Mouse (Mus musculus): ENCODE data around the gene Tnfrsf18. TPM values are rescaled to one million over a fixed set of nuclear protein-coding genes. Genes with fewer than 3 reads are reported as not detected.

Tnfrsf18 gene
- total RNA-seq, 2 experiments from 2014 or later: not detected

DNA sequence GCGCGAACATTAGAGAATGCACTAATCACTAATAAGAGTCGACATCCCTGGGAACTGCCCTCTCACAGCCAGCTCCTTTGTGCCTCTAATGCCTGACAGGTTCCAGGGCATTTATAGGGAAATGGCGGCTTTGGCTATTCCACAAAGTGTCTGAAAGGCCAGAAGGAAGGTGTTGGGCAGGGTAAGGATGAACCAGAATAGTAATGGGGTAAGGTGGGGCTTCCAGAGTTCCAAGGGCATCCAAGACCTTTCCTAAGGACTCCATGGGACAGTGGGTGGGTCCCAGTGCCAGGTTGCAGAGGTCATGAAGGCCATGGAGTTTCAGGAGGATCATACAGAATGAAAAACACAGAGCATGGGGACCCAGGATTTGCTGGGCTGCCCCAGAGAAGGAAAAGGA, 8.3 kb downstream of the Tnfrsf18 start:
- no peak for TF ChIP-seq CTCF (IDR thresholded peaks at IDR 0.05)
- intact Hi-C loops (cut with DNase I): no loop called here
- H3K4me3 ChIP-seq: no peak overlapping the region
- no peak for DNase-seq (ENCODE audit: extremely low spot score in 1 of 2, low spot score in 2 of 2)
- no peak overlapping the region for H3K27ac ChIP-seq

DNA sequence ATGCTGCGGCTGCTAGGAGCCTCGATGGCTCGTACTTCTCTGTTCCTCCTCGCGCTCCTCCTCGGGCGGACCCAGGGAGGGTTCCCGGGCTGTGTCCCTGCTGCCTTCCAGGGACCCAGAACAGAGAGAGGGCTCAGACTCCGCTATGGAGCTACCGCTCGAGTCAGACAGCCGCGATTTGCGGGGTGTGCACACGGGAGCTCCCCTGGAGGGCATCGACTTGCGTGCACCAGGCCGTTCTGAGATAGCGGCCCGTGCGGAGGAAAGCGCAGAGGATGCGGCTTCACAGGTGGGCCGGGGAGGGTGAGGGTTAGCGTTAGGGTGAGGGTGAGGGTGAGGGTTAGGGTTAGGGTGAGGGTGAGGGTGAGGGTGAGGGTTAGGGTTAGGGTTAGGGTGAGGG, 8.9 kb downstream of the Tnfrsf18 start:
- Histone ChIP-seq H3K27ac (no peak overlapping the region), H3K4me3 (0 out of 2 replicates have a peak overlapping the region, but pooled peaks have one; percentile 9)
- no peak for TF ChIP-seq CTCF (IDR thresholded peaks at IDR 0.05)
- intact Hi-C loops (cut with DNase I): no loop called here
- DNase-seq (ENCODE audit: extremely low spot score in 1 of 2, low spot score in 2 of 2): no peak

DNA sequence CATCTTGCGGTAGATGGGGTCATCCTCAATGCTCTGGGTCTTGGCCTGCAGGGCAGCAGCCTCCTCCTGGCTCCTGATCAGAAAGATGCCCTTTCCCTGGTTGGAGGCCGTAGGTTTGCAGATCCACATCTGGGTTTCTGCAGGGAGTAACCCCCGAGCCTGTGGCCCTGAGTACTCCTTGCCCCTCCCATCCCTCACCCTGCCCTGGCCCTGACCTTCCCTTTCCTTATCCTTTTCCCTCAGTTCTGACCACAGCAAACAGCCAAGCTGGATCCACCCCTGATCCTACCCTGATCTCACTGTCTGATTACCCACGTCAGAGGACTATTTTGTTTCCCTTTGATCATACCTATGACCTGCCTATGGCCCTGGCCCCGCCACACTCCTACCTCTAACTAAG, 18.8 kb downstream of the Tnfrsf18 start:
- no peak overlapping the region for H3K4me3 ChIP-seq
- intact Hi-C loops (cut with DNase I): no loop called here
- DNase-seq (ENCODE audit: extremely low spot score in 1 of 2, low spot score in 2 of 2): no peak
- TF ChIP-seq CTCF (IDR thresholded peaks at IDR 0.05): no peak
- H3K27ac ChIP-seq: no peak overlapping the region

DNA sequence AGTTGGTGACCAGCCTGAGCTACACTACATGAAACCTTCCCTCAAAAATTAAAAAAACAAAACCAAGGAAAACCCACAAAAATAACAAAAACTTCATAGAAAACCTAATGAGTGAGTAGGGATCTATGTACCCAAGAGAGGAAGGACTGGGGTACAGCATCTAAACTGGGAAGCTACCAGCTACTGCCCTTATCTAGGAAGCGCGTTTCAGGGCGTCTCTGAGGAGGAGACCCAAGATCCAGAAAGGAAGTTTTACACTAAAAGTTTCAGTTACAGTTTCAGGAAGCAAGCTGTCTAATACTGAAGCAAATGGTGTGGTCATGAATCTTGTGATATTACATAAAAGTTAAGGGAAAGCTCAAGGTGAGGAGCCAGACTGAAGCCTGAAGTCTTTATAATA, 23.8 kb downstream of the Tnfrsf18 start:
- Histone ChIP-seq H3K27ac (no peak overlapping the region), H3K4me3 (no peak overlapping the region)
- intact Hi-C loops (cut with DNase I): no loop called here
- no peak for DNase-seq (ENCODE audit: extremely low spot score in 1 of 2, low spot score in 2 of 2)
- TF ChIP-seq CTCF (IDR thresholded peaks at IDR 0.05): no peak

- no peak for TF ChIP-seq CTCF (IDR thresholded peaks at IDR 0.05)
- H3K27ac ChIP-seq: no peak overlapping the region
- DNase-seq (ENCODE audit: extremely low spot score in 1 of 2, low spot score in 2 of 2): no peak
- intact Hi-C loops (cut with DNase I): no loop called here
- H3K4me3 ChIP-seq: no peak overlapping the region
These were observed 24.5 kb downstream of the Tnfrsf18 start for GRCm38 (mm10) chr4:156050391-156050980.

GRCm38 (mm10) chr4:156053113-156053512, 27.1 kb downstream of the Tnfrsf18 start:
- intact Hi-C loops (cut with DNase I): no loop called here
- no peak for TF ChIP-seq CTCF (IDR thresholded peaks at IDR 0.05)
- H3K27ac ChIP-seq: no peak overlapping the region
- H3K4me3 ChIP-seq: no peak overlapping the region
- DNase-seq (ENCODE audit: extremely low spot score in 1 of 2, low spot score in 2 of 2): no peak

GRCm38 (mm10) chr4:156054130-156054529, 28.2 kb downstream of the Tnfrsf18 start:
- DNase-seq (ENCODE audit: extremely low spot score in 1 of 2, low spot score in 2 of 2): no peak
- no peak overlapping the region for H3K27ac ChIP-seq
- no peak for TF ChIP-seq CTCF (IDR thresholded peaks at IDR 0.05)
- no peak overlapping the region for H3K4me3 ChIP-seq
- intact Hi-C loops (cut with DNase I): no loop called here

DNA sequence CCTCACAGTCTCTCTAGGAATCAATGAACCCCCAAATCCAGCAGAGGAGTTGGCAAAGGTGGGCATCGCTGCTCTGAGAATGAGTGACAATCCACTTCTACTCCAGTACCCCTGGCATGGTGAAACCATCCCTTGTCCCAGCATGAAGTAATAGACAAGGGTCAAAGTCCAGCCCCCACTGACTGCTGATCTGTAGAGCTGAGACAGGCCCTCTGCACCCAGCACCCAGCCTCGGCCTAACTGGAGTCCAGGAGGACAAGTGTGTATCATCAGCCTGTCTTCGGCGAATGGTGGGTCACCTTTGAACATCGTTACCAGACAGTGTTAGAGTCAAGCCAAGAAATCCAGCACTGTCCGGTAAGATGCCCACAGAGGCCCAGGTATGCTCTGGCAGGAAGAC, 28.6 kb downstream of the Tnfrsf18 start:
- TF ChIP-seq CTCF (IDR thresholded peaks at IDR 0.05): no peak
- H3K27ac ChIP-seq: no peak overlapping the region
- no peak for DNase-seq (ENCODE audit: extremely low spot score in 1 of 2, low spot score in 2 of 2)
- no peak overlapping the region for H3K4me3 ChIP-seq
- intact Hi-C loops (cut with DNase I): no loop called here

DNA sequence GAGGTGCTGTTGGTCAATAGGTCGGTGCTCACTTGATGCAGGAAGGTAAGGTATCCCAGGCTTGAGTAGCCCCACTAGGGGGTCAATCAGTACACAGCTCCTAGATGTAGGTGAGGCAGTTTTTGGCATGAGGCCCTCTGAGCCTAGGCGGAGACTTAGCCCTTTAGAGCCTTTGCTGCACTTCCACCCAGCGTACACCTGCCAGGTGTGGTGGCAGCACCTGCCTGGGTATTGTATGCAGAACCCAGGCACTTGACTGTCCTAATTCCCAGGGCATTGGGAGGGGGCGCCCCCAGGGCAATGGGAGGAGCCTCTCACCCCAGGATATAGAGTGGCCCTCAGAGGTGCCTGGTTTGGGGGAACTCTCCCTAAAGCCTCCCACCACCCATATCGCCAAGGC, 29.2 kb downstream of the Tnfrsf18 start:
- no peak overlapping the region for H3K4me3 ChIP-seq

DNA sequence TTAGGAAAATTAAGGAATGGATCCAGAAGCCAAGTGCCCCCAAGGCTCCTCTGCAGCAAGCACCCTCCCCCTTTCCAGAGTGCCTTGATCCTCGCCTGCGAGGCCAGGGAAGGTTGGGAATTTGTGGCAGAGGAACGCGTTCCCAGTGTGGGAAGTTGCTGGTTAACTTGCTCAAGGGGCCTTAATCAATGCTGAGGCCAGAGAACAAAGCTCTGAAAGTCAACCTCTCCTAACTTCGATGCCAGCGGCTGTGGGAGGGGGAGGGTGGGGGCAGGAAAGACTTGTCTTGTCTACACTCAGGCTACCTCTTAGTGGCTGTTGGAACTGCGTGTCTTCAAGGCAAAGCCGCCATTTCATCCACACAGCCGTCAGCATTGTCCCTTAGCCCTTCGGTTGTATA, 31.7 kb downstream of the Tnfrsf18 start:
- DNase-seq (ENCODE audit: extremely low spot score in 1 of 2, low spot score in 2 of 2): no peak
- TF ChIP-seq CTCF (IDR thresholded peaks at IDR 0.05): no peak
- intact Hi-C loops (cut with DNase I): no loop called here
- no peak overlapping the region for H3K27ac ChIP-seq
- no peak overlapping the region for H3K4me3 ChIP-seq

More for the DNA sequence above, 29.2 kb downstream of the Tnfrsf18 start:
- intact Hi-C loops (cut with DNase I): no loop called here
- DNase-seq (ENCODE audit: extremely low spot score in 1 of 2, low spot score in 2 of 2): no peak
- H3K27ac ChIP-seq: no peak overlapping the region
- TF ChIP-seq CTCF (IDR thresholded peaks at IDR 0.05): no peak

- no peak for TF ChIP-seq CTCF (IDR thresholded peaks at IDR 0.05)
- no peak overlapping the region for H3K4me3 ChIP-seq
- DNase-seq (ENCODE audit: extremely low spot score in 1 of 2, low spot score in 2 of 2): no peak
- intact Hi-C loops (cut with DNase I): no loop called here
- H3K27ac ChIP-seq: no peak overlapping the region
These were observed 32.9 kb downstream of the Tnfrsf18 start for GRCm38 (mm10) chr4:156058826-156059225.

DNA sequence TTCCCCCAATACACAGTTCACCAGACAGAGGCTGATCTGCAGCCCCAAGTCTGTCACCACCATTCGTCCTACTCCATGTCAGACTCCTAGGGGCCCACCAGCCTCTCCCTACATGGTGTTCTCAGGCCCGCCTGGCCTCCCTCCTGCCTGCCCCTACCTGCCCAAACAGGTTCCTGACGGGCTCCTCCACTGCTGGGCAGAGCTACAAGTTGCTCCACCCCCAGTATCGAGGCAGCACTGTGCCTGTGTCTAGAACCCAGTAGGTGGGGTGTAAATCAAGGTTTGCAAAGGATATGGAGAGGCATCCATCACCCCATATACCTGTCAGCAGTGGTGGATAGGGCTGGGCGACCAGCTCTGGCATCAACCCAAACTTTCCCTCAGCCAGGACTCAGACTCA, 33.3 kb downstream of the Tnfrsf18 start, which contains the start of gene Ttll10:
TSS of gene Ttll10 (minus strand) at position 154 of the 400 bp plus-strand sequence.
- TF ChIP-seq CTCF (IDR thresholded peaks at IDR 0.05): no peak
- H3K4me3 ChIP-seq: no peak within 1 kb of the TSS
- no peak for DNase-seq (ENCODE audit: extremely low spot score in 1 of 2, low spot score in 2 of 2)
- no peak within 1 kb of the TSS for H3K27ac ChIP-seq
- intact Hi-C loops (cut with DNase I): no loop called here

DNA sequence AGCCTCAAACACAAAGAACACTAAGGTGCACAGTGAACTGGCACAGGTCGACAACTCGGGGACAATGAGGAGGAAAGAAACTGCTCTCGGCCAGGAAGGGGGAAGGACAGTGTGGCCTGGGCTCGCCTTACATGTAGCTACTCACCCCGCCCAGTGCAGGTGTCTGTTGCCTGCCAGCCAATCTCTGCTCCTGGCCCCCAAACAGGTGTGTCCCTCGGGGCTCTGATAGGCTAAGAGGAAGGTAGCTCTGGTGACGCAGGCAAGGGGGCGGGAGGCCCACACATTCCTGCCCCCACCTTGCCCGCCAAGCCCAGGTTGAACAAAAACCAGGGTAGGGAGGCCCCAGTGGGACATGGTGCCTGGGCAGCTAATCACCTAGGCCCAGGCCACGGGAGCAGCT, 33.7 kb downstream of the Tnfrsf18 start:
- Histone ChIP-seq H3K27ac (no peak overlapping the region), H3K4me3 (no peak overlapping the region)
- no peak for DNase-seq (ENCODE audit: extremely low spot score in 1 of 2, low spot score in 2 of 2)
- no peak for TF ChIP-seq CTCF (IDR thresholded peaks at IDR 0.05)
- intact Hi-C loops (cut with DNase I): no loop called here

All from left cerebral cortex, adult 2 months (tissue).